Mouse (Mus musculus) embryonic fibroblast, embryonic 13.5 days (primary cell): ENCODE measurements at regions not wholly inside any gene's neighbourhood (a gene's known extent, or its start where the extent isn't known, plus 50 kb on each side); places are given as distances from the start of the nearest gene placed in this dataset.

ENCODE experiments used
- CTCF ChIP-seq: IDR thresholded peaks from 2 replicates; pipeline ENCODE4 v1.5.1; 2011; ENCODE audit warnings: mild to moderate bottlenecking, control low read depth, low read length, moderate library complexity, borderline replicate concordance; ENCODE audit not compliant: insufficient read depth
- POLR2A ChIP-seq: IDR thresholded peaks from 2 replicates; pipeline ENCODE4 v1.6.1; 2011; ENCODE audit warnings: low read depth, mild to moderate bottlenecking, control low read depth, low read length, moderate library complexity

DNA sequence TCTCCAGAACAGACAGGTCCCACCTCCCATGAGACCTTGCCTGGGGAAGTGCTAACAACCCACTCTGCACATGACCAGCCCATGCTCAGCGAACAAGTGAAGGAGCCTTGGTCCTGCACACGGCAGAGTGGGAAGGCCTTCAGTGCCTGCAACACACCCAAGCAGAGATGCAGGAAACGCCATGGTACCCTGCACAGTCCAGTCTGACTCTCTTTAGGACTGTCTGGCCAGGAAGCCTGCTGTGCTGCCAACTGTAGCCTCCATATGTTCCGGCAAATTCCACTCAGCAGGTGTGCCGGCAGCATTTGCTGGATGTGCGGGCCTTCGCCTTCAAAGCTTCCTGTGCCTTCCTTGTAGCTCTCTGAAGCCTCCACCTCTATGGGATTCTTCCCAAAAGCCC lies 126.5 kb downstream of the Rpl14 start:
- TF ChIP-seq CTCF: no peak
- no peak for TF ChIP-seq POLR2A
